Mouse (Mus musculus) ES-Bruce4 (cell line): ENCODE measurements around the gene Prkar2a.

ENCODE experiments used
- CTCF ChIP-seq: IDR thresholded peaks from one replicate; pipeline ENCODE4 v1.8.1; 2011; ENCODE audit warnings: low read depth, low read length
- POLR2A ChIP-seq: IDR thresholded peaks from one replicate; pipeline ENCODE4 v1.8.1; 2011; ENCODE audit warnings: low read length; ENCODE audit not compliant: insufficient read depth

DNA sequence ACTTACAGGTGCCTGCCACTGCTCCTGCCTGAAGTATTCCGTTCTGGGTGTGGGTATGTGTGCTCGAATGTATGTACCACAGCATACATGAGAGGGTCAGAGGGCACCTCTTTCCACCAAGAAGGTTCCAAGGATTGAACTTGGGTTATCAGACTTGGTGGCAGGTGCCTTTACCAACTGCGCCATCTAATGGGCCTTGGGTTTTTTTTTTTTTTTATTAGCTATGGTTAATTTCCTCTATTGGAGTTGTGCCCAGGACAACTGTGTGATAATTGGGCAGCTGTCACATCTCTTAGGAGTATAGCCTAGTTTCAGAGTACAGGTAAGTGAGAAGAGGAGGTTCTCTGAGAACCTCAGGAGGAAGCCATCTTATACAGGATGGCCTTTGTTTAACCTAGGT, 110.5 kb downstream of the Prkar2a start:
- TF ChIP-seq POLR2A (no peak), CTCF (no peak)
